ENCODE assay signal across 9 mouse cellular contexts in genomic region chr7:112369046-112369445, GRCm38 (mm10). TPM values are rescaled to one million over a fixed set of nuclear protein-coding genes. Genes with fewer than 3 reads are reported as not detected.
DNase-seq lines count a peak whose midpoint lies in the region; ATAC-seq and TF ChIP-seq lines count a peak whose summit lies in the region.
"Had no signal": no experiment of that assay in that cellular context is flagged by ENCODE, and none has a peak within 500 bp of the region (broad histone marks: within the 10 kb centered on the region; RNA-seq: fewer than 3 reads in every experiment).

No protein-coding gene starts in this region.

- H3K4me3 ChIP-seq in E14TG2a.4 (replicated peaks; ENCODE audit: low read length), result no peak overlapping the region
- no peak overlapping the region for H3K4me3 ChIP-seq in heart, embryonic 15.5 days
- H3K4me3 ChIP-seq in lung, adult 2 months (replicated peaks; ENCODE audit: extremely low read depth, low read depth, low read length), result no peak overlapping the region

- H3K4me1 ChIP-seq in E14TG2a.4 (replicated peaks; ENCODE audit: low read depth, low read length), result no peaks in the 10 kb centered on the region
- peaks cover 11% of the 10 kb centered on the region for H3K4me1 ChIP-seq in heart, embryonic 15.5 days (replicated peaks)
- H3K4me1 ChIP-seq in lung, adult 2 months (ENCODE audit: control insufficient read depth, insufficient read depth, low read length), result no peaks in the 10 kb centered on the region

- peaks cover 20% of the 10 kb centered on the region for H3K9me3 ChIP-seq in E14TG2a.4 (ENCODE audit: low read length)
- no peaks in the 10 kb centered on the region for H3K9me3 ChIP-seq in heart, embryonic 15.5 days (replicated peaks)

- ATAC-seq in erythroid progenitor cell, adult 5-6 weeks (replicated peaks; ENCODE audit: low FRiP score, poor library complexity, severe bottlenecking), result 0 out of 2 replicates have a peak, but pooled peaks have one; percentile 54
- peak; percentile 28; the same call in 1 of the 2 replicates for ATAC-seq in heart, embryonic 15.5 days (replicated peaks; ENCODE audit: insufficient number of reproducible peaks, insufficient read depth, low FRiP score, low read depth)

- TF ChIP-seq POLR2A in lung, adult 2 months (IDR thresholded peaks at IDR 0.05; ENCODE audit: borderline replicate concordance, extremely low read depth, low read depth, low read length), result no peak

- H3K36me3 ChIP-seq in E14TG2a.4 (ENCODE audit: insufficient read depth, low read length), result no peaks in the 10 kb centered on the region
- H3K36me3 ChIP-seq in heart, embryonic 15.5 days, result no peaks in the 10 kb centered on the region

- H3K27me3 ChIP-seq in E14TG2a.4 (ENCODE audit: insufficient read depth, low read length), result peaks cover 6% of the 10 kb centered on the region
- no peaks in the 10 kb centered on the region for H3K27me3 ChIP-seq in heart, embryonic 15.5 days

- DNase-seq in brain, adult 2 months (ENCODE audit: low read depth, low spot score), result peak; percentile 92
- DNase-seq in kidney, postnatal 4 days, result peak; percentile 92 to 93
- DNase-seq in lung, adult 2 months, result peak; percentile 85
- peak; percentile 70 for DNase-seq in retina, adult 2 months (ENCODE audit: low read depth, low spot score)
- peak; percentile 85 for DNase-seq in thymus, postnatal 14 days

- TF ChIP-seq CTCF in E14TG2a.4 (conservative IDR thresholded peaks at IDR 0.05; ENCODE audit: low read length), result peak; percentile 87
- peak; percentile 95 for TF ChIP-seq CTCF in lung, adult 2 months (IDR thresholded peaks at IDR 0.05; ENCODE audit: insufficient read depth, low read length)

- H3K9ac ChIP-seq in heart, embryonic 15.5 days, result no peak overlapping the region

- H3K4me2 ChIP-seq in heart, embryonic 15.5 days, result no peak overlapping the region

- WGBS in heart, embryonic 15.5 days, result 29% methylated on average over 2 of the region's 2 CpGs
- WGBS in lung, adult 2 months, result 33% methylated on average over 2 of the region's 2 CpGs

- H3K27ac ChIP-seq in heart, embryonic 15.5 days, result peak overlapping the region; percentile 15; the same call in 1 of the 2 replicates
- H3K27ac ChIP-seq: macrophage had no signal

RNA-seq across cellular contexts. Expression of gene Parva, which starts 58.3 kb away (rescaled TPM):
- 0.84 TPM in 1 of 2 replicates, not detected in the other for total RNA-seq in erythroid progenitor cell, adult 5-6 weeks (2015; ENCODE audit: low replicate concordance)
- total RNA-seq in erythroid progenitor cell, adult 5-6 weeks (2017; ENCODE audit: low replicate concordance), result not detected in 2 replicates
- polyA plus RNA-seq in heart, embryonic 15.5 days (2015; fragmentation: Nextera tagmentation; extraction: Ambion mirVana), result 74.6 and 83.2 TPM in 2 replicates
- 54.7 and 80.5 TPM in 2 replicates for polyA plus RNA-seq in lung, adult 2 months (2012; rRNA removed)
